In genomic region chr14:17697920-17698632, GRCm38 (mm10) we compare ENCODE assay signal across 19 mouse cellular contexts. TPM values are rescaled to one million over a fixed set of nuclear protein-coding genes. Genes with fewer than 3 reads are reported as not detected.
DNase-seq lines count a peak whose midpoint lies in the region; ATAC-seq and TF ChIP-seq lines count a peak whose summit lies in the region.
"Had no signal": no experiment of that assay in that cellular context is flagged by ENCODE, and none has a peak within 500 bp of the region (broad histone marks: within the 10 kb centered on the region; RNA-seq: fewer than 3 reads in every experiment).

No protein-coding gene starts in this region.

- H3K4me3 ChIP-seq in kidney, embryonic 16.5 days (ENCODE audit: low read length) = no peak overlapping the region
- H3K4me3 ChIP-seq in lung, postnatal 0 days (ENCODE audit: low read depth, low read length) = no peak overlapping the region
- H3K4me3 ChIP-seq in intestine, postnatal 0 days (ENCODE audit: low read depth, low read length) = no peak overlapping the region
- H3K4me3 ChIP-seq in layer of hippocampus, adult 2 months = no peak overlapping the region
- no peak overlapping the region for H3K4me3 ChIP-seq in midbrain, embryonic 13.5 days (replicated peaks)
- H3K4me3 ChIP-seq: erythroblast, embryonic 14.5 days; heart, embryonic 15.5 days; lung, embryonic 15.5 days; megakaryocyte, embryonic 14.5 days had no signal

- no peak overlapping the region for H3K9ac ChIP-seq in kidney, embryonic 16.5 days (replicated peaks; ENCODE audit: low read length)
- H3K9ac ChIP-seq in lung, postnatal 0 days (replicated peaks; ENCODE audit: low read depth) = no peak overlapping the region
- no peak overlapping the region for H3K9ac ChIP-seq in intestine, postnatal 0 days (ENCODE audit: low read depth, low read length)
- H3K9ac ChIP-seq in midbrain, embryonic 13.5 days (replicated peaks) = no peak overlapping the region
- H3K9ac ChIP-seq: heart, embryonic 15.5 days; lung, embryonic 15.5 days had no signal

- no peaks in the 10 kb centered on the region; the same call in 1 of the 2 replicates for H3K9me3 ChIP-seq in kidney, embryonic 16.5 days (ENCODE audit: low read length)
- no peaks in the 10 kb centered on the region for H3K9me3 ChIP-seq in lung, postnatal 0 days (ENCODE audit: low read length)
- H3K9me3 ChIP-seq in intestine, postnatal 0 days (ENCODE audit: control insufficient read depth) = no peaks in the 10 kb centered on the region
- no peaks in the 10 kb centered on the region for H3K9me3 ChIP-seq in midbrain, embryonic 13.5 days
- H3K9me3 ChIP-seq: heart, embryonic 15.5 days; lung, embryonic 15.5 days; megakaryocyte, embryonic 14.5 days had no signal

- peak; percentile 36 for DNase-seq in kidney, adult 11 months
- peak; percentile 43 for DNase-seq in lung, postnatal 36 days
- DNase-seq in lung, postnatal 0 days (ENCODE audit: low spot score) = no peak
- no peak for DNase-seq in layer of hippocampus, adult 2 months (ENCODE audit: low spot score in 2 of 2)
- DNase-seq: cerebellum, adult 2 months; right cerebral cortex, adult 18-20 months; spleen, adult 18-20 months; thymus, adult 18-20 months had no signal

- H3K4me2 ChIP-seq in kidney, embryonic 16.5 days (replicated peaks; ENCODE audit: low read depth, low read length) = no peak overlapping the region
- H3K4me2 ChIP-seq in lung, postnatal 0 days (replicated peaks; ENCODE audit: low read depth, low read length) = no peak overlapping the region
- peak overlapping the region; percentile 9; the same call in 1 of the 2 replicates for H3K4me2 ChIP-seq in intestine, postnatal 0 days (replicated peaks; ENCODE audit: low read depth)
- H3K4me2 ChIP-seq in midbrain, embryonic 13.5 days (replicated peaks) = no peak overlapping the region
- H3K4me2 ChIP-seq: heart, embryonic 15.5 days; lung, embryonic 15.5 days had no signal

- WGBS in kidney, embryonic 16.5 days = 86% methylated on average over 9 of the region's 9 CpGs
- WGBS in lung, postnatal 0 days = 63% methylated on average over 9 of the region's 9 CpGs
- WGBS in intestine, postnatal 0 days = 42% methylated on average over 9 of the region's 9 CpGs
- 87% methylated on average over 9 of the region's 9 CpGs for WGBS in midbrain, embryonic 13.5 days

- H3K27me3 ChIP-seq in kidney, embryonic 16.5 days (ENCODE audit: insufficient read depth, low read length) = no peaks in the 10 kb centered on the region
- no peaks in the 10 kb centered on the region for H3K27me3 ChIP-seq in lung, postnatal 0 days (replicated peaks; ENCODE audit: insufficient read depth, low read length)
- no peaks in the 10 kb centered on the region for H3K27me3 ChIP-seq in intestine, postnatal 0 days (replicated peaks; ENCODE audit: control insufficient read depth, insufficient read depth, low read length)
- no peaks in the 10 kb centered on the region for H3K27me3 ChIP-seq in midbrain, embryonic 13.5 days
- H3K27me3 ChIP-seq: heart, embryonic 15.5 days; lung, embryonic 15.5 days; megakaryocyte, embryonic 14.5 days; Patski had no signal

- H3K4me1 ChIP-seq in kidney, embryonic 16.5 days (ENCODE audit: insufficient read depth, low read length) = no peaks in the 10 kb centered on the region
- H3K4me1 ChIP-seq in lung, postnatal 0 days (ENCODE audit: insufficient read depth, low read depth, low read length) = no peaks in the 10 kb centered on the region
- peaks cover 25% of the 10 kb centered on the region for H3K4me1 ChIP-seq in intestine, postnatal 0 days (replicated peaks; ENCODE audit: control insufficient read depth, insufficient read depth, low read length)
- H3K4me1 ChIP-seq in midbrain, embryonic 13.5 days (replicated peaks) = no peaks in the 10 kb centered on the region
- H3K4me1 ChIP-seq: heart, embryonic 15.5 days; lung, embryonic 15.5 days; megakaryocyte, embryonic 14.5 days had no signal

- no peak for TF ChIP-seq CTCF in lung, postnatal 0 days (IDR thresholded peaks at IDR 0.05)
- TF ChIP-seq CTCF in intestine, postnatal 0 days (IDR thresholded peaks at IDR 0.05; ENCODE audit: low read depth) = no peak
- TF ChIP-seq CTCF in layer of hippocampus, adult 2 months (conservative IDR thresholded peaks at IDR 0.05) = no peak

- ATAC-seq in kidney, embryonic 16.5 days (ENCODE audit: low FRiP score, low TSS enrichment) = no peak
- ATAC-seq in lung, postnatal 0 days = no peak
- peak; percentile 56 for ATAC-seq in intestine, postnatal 0 days
- no peak for ATAC-seq in midbrain, embryonic 13.5 days
- ATAC-seq: activated CD4-positive, CD25-positive, alpha-beta regulatory T cell, adult 4 months; forebrain, embryonic 14.5 days; inflammation-experienced regulatory T-cells, adult 6 months; Patski had no signal

- H3K36me3 ChIP-seq in kidney, embryonic 16.5 days (ENCODE audit: insufficient read depth, low read length) = no peaks in the 10 kb centered on the region
- H3K36me3 ChIP-seq in lung, postnatal 0 days (ENCODE audit: insufficient read depth, low read length) = no peaks in the 10 kb centered on the region
- no peaks in the 10 kb centered on the region for H3K36me3 ChIP-seq in intestine, postnatal 0 days (ENCODE audit: control insufficient read depth, insufficient read depth)
- H3K36me3 ChIP-seq in midbrain, embryonic 13.5 days = no peaks in the 10 kb centered on the region
- H3K36me3 ChIP-seq: heart, embryonic 15.5 days; lung, embryonic 15.5 days had no signal

- no peak overlapping the region for H3K27ac ChIP-seq in kidney, embryonic 16.5 days (ENCODE audit: low read length)
- H3K27ac ChIP-seq in lung, postnatal 0 days (ENCODE audit: low read length) = no peak overlapping the region
- H3K27ac ChIP-seq in intestine, postnatal 0 days (ENCODE audit: low read depth, low read length) = peak overlapping the region; percentile 62; the same call in 1 of the 2 replicates
- H3K27ac ChIP-seq in layer of hippocampus, adult 2 months = no peak overlapping the region
- H3K27ac ChIP-seq in midbrain, embryonic 13.5 days = no peak overlapping the region
- H3K27ac ChIP-seq: heart, embryonic 15.5 days; lung, embryonic 15.5 days had no signal

- TF ChIP-seq EP300 in lung, postnatal 0 days (IDR thresholded peaks at IDR 0.05) = no peak

RNA-seq across cellular contexts. Expression of gene Thrb, which starts 38.0 kb away (rescaled TPM):
- 2.1 and 3.3 TPM in 2 replicates for polyA plus RNA-seq in kidney, embryonic 16.5 days (2015; fragmentation: Nextera tagmentation; extraction: Ambion mirVana)
- 2.8 and 3.3 TPM in 2 replicates for polyA plus RNA-seq in lung, postnatal 0 days (2015; fragmentation: Nextera tagmentation; extraction: Ambion mirVana)
- polyA plus RNA-seq in intestine, postnatal 0 days (2015; fragmentation: Nextera tagmentation; extraction: Ambion mirVana) = 5.8 and 7.0 TPM in 2 replicates
- 10 to 100 TPM; 42.8 to 45.0 TPM for total RNA-seq in layer of hippocampus, adult 2 months (2021)
- polyA plus RNA-seq in midbrain, embryonic 13.5 days (2015; fragmentation: Nextera tagmentation; extraction: Ambion mirVana) = 1.2 and 1.3 TPM in 2 replicates

Comparison
In these comparisons a context has a peak if more than half of its experiments do, and no peak if none do; other contexts are left out.
1. DNase-seq: peak in kidney, adult 11 months (single experiment) and lung, postnatal 36 days (single experiment); none in lung, postnatal 0 days (single experiment) and layer of hippocampus, adult 2 months (0 of 2).